ENCODE assay signal across 30 mouse cellular contexts in genomic region chr3:100881403-100881802, GRCm38 (mm10). TPM values are rescaled to one million over a fixed set of nuclear protein-coding genes. Genes with fewer than 3 reads are reported as not detected.
A peak's percentile ranks its signal among the peaks of the same experiment; 100 is the strongest.
DNase-seq lines count a peak whose midpoint lies in the region; ATAC-seq and TF ChIP-seq lines count a peak whose summit lies in the region.
"Had no signal": no experiment of that assay in that cellular context is flagged by ENCODE, and none has a peak within 500 bp of the region (broad histone marks: within the 10 kb centered on the region; RNA-seq: fewer than 3 reads in every experiment).

No protein-coding gene starts in this region.

- DNase-seq in forebrain, embryonic 10.5 days (ENCODE audit: extremely low spot score, low spot score) = no peak
- no peak for DNase-seq in frontal cortex, adult 2 months (ENCODE audit: extremely low spot score in 1 of 2, low spot score in 1 of 2)
- DNase-seq in layer of hippocampus, adult 2 months (ENCODE audit: low spot score in 2 of 2) = no peak
- no peak for DNase-seq in layer of hippocampus, adult 11-12 months (ENCODE audit: low spot score)
- DNase-seq in brain, embryonic 14.5 days (ENCODE audit: low read depth) = peak; percentile 5
- DNase-seq in gastrocnemius, postnatal 25 days = no peak
- DNase-seq: adrenal gland, adult 8-10 months; adrenal gland, postnatal 14 days; adrenal gland, postnatal 36 days; B cell, adult 2 months; cerebellum, adult 11 months; cerebellum, adult 18-20 months; cerebellum, adult 8-10 months; cerebellum, adult 9-11 months; cerebellum, postnatal 14 days; cerebellum, postnatal 36 days; embryo, embryonic 11 days had no signal

- no peak for TF ChIP-seq POLR2A in brain, embryonic 14.5 days (IDR thresholded peaks at IDR 0.05; ENCODE audit: borderline replicate concordance, extremely low read depth, insufficient read depth, insufficient read length, poor library complexity, severe bottlenecking)

- no peaks in the 10 kb centered on the region for H3K36me3 ChIP-seq in forebrain, embryonic 16.5 days (ENCODE audit: control insufficient read depth, insufficient read depth)
- H3K36me3 ChIP-seq in forebrain, embryonic 10.5 days (replicated peaks) = no peaks in the 10 kb centered on the region
- H3K36me3 ChIP-seq: embryonic facial prominence, embryonic 13.5 days; embryonic facial prominence, embryonic 15.5 days; G1E had no signal

- TF ChIP-seq CTCF in layer of hippocampus, adult 2 months (conservative IDR thresholded peaks at IDR 0.05) = no peak
- no peak for TF ChIP-seq CTCF in brain, embryonic 14.5 days (IDR thresholded peaks at IDR 0.05; ENCODE audit: borderline replicate concordance, extremely low read depth, insufficient read depth, insufficient read length)

- ATAC-seq in forebrain, embryonic 16.5 days = 0 out of 2 replicates have a peak, but pooled peaks have one; percentile 33
- 0 out of 2 replicates have a peak, but pooled peaks have one; percentile 44 for ATAC-seq in frontal cortex, adult (ENCODE audit: low TSS enrichment)
- ATAC-seq: activated CD4-positive, CD25-positive, alpha-beta regulatory T cell, adult 4 months; CD4-positive, CD25-positive, alpha-beta regulatory T cell, adult 4 months; forebrain, embryonic 13.5 days; Patski had no signal

- no peak overlapping the region for H3K27ac ChIP-seq in forebrain, embryonic 16.5 days (ENCODE audit: low read length)
- no peak overlapping the region for H3K27ac ChIP-seq in forebrain, embryonic 10.5 days
- H3K27ac ChIP-seq in layer of hippocampus, adult 2 months = peak overlapping the region; percentile 64; the same call in 1 of the 2 replicates
- H3K27ac ChIP-seq: embryonic facial prominence, embryonic 13.5 days; embryonic facial prominence, embryonic 15.5 days; forebrain, embryonic 13.5 days had no signal

- 75% methylated on average over 6 of the region's 6 CpGs for WGBS in forebrain, embryonic 16.5 days
- 86% methylated on average over 6 of the region's 6 CpGs for WGBS in forebrain, embryonic 10.5 days

- H3K4me3 ChIP-seq in forebrain, embryonic 16.5 days (replicated peaks; ENCODE audit: low read length) = no peak overlapping the region
- H3K4me3 ChIP-seq in forebrain, embryonic 10.5 days = no peak overlapping the region
- no peak overlapping the region for H3K4me3 ChIP-seq in layer of hippocampus, adult 2 months
- H3K4me3 ChIP-seq: embryonic facial prominence, embryonic 13.5 days; embryonic facial prominence, embryonic 15.5 days; erythroblast, embryonic 14.5 days; forebrain, embryonic 13.5 days had no signal

- no peaks in the 10 kb centered on the region for H3K9me3 ChIP-seq in forebrain, embryonic 16.5 days (ENCODE audit: control insufficient read depth, low read length)
- no peaks in the 10 kb centered on the region for H3K9me3 ChIP-seq in forebrain, embryonic 10.5 days
- H3K9me3 ChIP-seq: embryonic facial prominence, embryonic 15.5 days; forebrain, embryonic 13.5 days; G1E had no signal

- H3K4me2 ChIP-seq in forebrain, embryonic 16.5 days (ENCODE audit: low read length) = no peak overlapping the region
- H3K4me2 ChIP-seq: embryonic facial prominence, embryonic 13.5 days; embryonic facial prominence, embryonic 15.5 days; forebrain, embryonic 13.5 days had no signal

- H3K9ac ChIP-seq in forebrain, embryonic 16.5 days (replicated peaks; ENCODE audit: low read depth, low read length) = no peak overlapping the region
- H3K9ac ChIP-seq: embryonic facial prominence, embryonic 13.5 days; embryonic facial prominence, embryonic 15.5 days; forebrain, embryonic 13.5 days had no signal

- peaks cover 3% of the 10 kb centered on the region; the same call in 1 of the 2 replicates for H3K4me1 ChIP-seq in forebrain, embryonic 16.5 days (replicated peaks; ENCODE audit: control insufficient read depth, insufficient read depth, low read length)
- H3K4me1 ChIP-seq in forebrain, embryonic 10.5 days = no peaks in the 10 kb centered on the region
- H3K4me1 ChIP-seq: embryonic facial prominence, embryonic 13.5 days; embryonic facial prominence, embryonic 15.5 days; forebrain, embryonic 13.5 days had no signal

- no peaks in the 10 kb centered on the region for H3K27me3 ChIP-seq in forebrain, embryonic 16.5 days (replicated peaks; ENCODE audit: control insufficient read depth, insufficient read depth, low read length)
- H3K27me3 ChIP-seq in forebrain, embryonic 10.5 days (ENCODE audit: poor library complexity, severe bottlenecking) = no peaks in the 10 kb centered on the region
- H3K27me3 ChIP-seq: CH12.LX; embryonic facial prominence, embryonic 13.5 days; embryonic facial prominence, embryonic 15.5 days; forebrain, embryonic 13.5 days; Patski had no signal

RNA-seq across cellular contexts. Expression of gene Trim45, which starts 40.6 kb away (rescaled TPM):
- 9.1 and 9.4 TPM in 2 replicates for polyA plus RNA-seq in forebrain, embryonic 16.5 days (2015; fragmentation: Nextera tagmentation; extraction: Ambion mirVana)
- polyA plus RNA-seq in forebrain, embryonic 10.5 days (2016; fragmentation: Nextera tagmentation; extraction: Ambion mirVana) = 4.6 and 5.3 TPM in 2 replicates
- polyA plus RNA-seq in frontal cortex, adult 2 months (2012; rRNA removed) = 8.2 and 8.6 TPM in 2 replicates
- total RNA-seq in layer of hippocampus, adult 2 months (2021) = 1 to 10 TPM; 7.9 to 8.4 TPM
- polyA plus RNA-seq in brain, embryonic 14.5 days (2012; rRNA removed) = 13.0 and 13.1 TPM in 2 replicates
- total RNA-seq in gastrocnemius, postnatal 25 days (2021) = 1 to 10 TPM; 3.9 to 6.0 TPM

RNA-seq across cellular contexts. Expression of gene Vtcn1, which starts 56.1 kb away (rescaled TPM):
- not detected in 2 replicates for polyA plus RNA-seq in forebrain, embryonic 16.5 days (2015; fragmentation: Nextera tagmentation; extraction: Ambion mirVana)
- not detected in 2 replicates for polyA plus RNA-seq in forebrain, embryonic 10.5 days (2016; fragmentation: Nextera tagmentation; extraction: Ambion mirVana)
- polyA plus RNA-seq in frontal cortex, adult 2 months (2012; rRNA removed) = 0.10 and 0.11 TPM in 2 replicates
- total RNA-seq in layer of hippocampus, adult 2 months (2021) = not detected
- polyA plus RNA-seq in brain, embryonic 14.5 days (2012; rRNA removed) = 0.05 TPM in 1 of 2 replicates, not detected in the other
- total RNA-seq in gastrocnemius, postnatal 25 days (2021) = under 1 TPM; 0.13 to 0.64 TPM
- total RNA-seq: common myeloid progenitor, adult 5-6 weeks had no signal
- polyA plus RNA-seq: activated CD4-positive, CD25-positive, alpha-beta regulatory T cell, adult 4 months; CD4-positive, CD25-positive, alpha-beta regulatory T cell, adult 4 months; embryonic facial prominence, embryonic 11.5 days; erythroblast, embryonic 14.5 days; forebrain, embryonic 13.5 days; G1E had no signal
